Mouse (Mus musculus) liver, embryonic 14.5 days (tissue): Measurements from ENCODE around the gene Desi1. TPM values are rescaled to one million over a fixed set of nuclear protein-coding genes. Genes with fewer than 3 reads are reported as not detected.
"Not testable (repeated sequence)": the region's sequence is repeated elsewhere in the genome, so short reads cannot be mapped to it uniquely, and the experiment has no call there.

Experiments used
- ATAC-seq: fragments of 200-750 bp; cut with Nextera tagmentation; 2 replicates; pipeline ENCODE4 v1.8.0; 2017; ENCODE audit warnings: moderate number of reproducible peaks, mild to moderate bottlenecking, moderate library complexity; ENCODE audit not compliant: insufficient read depth
- DNase-seq, 3 experiments: peaks; one replicate each; pipeline ENCODE4 v3.0.0-alpha.2; 2012 to 2013; ENCODE audit warnings: low read depth in 3 of 3, low spot score in 3 of 3
- H3K27ac ChIP-seq: fragments of 300-500 bp; sonication (generic); 2 replicates; pipeline ENCODE4 v1.5.1; 2014; ENCODE audit warnings: moderate library complexity, mild to moderate bottlenecking, control low read depth, inconsistent platforms
- H3K27me3 ChIP-seq: fragments of 300-500 bp; sonication (generic); 2 replicates; pipeline ENCODE4 v1.6.1; 2014; ENCODE audit warnings: mild to moderate bottlenecking, low read length, moderate library complexity; ENCODE audit not compliant: control insufficient read depth, insufficient read depth
- H3K36me3 ChIP-seq: fragments of 300-500 bp; sonication (generic); replicated peaks from 2 replicates; pipeline ENCODE4 v1.6.1; 2014; ENCODE audit warnings: low read depth; ENCODE audit not compliant: control insufficient read depth, insufficient read depth
- H3K4me1 ChIP-seq, 2 experiments: fragments of 200-500 bp in 1 of 2; fragments of 300-500 bp in 1 of 2; sonication (generic) in 1 of 2; replicated peaks; 2 replicates each; pipeline ENCODE4 v1.6.1; 2012 to 2014; ENCODE audit warnings: antibody characterized with exemption in 1 of 2, inconsistent platforms in 1 of 2, low read length in 1 of 2; ENCODE audit not compliant: control insufficient read depth in 2 of 2, insufficient read depth in 2 of 2
- H3K4me2 ChIP-seq: fragments of 300-500 bp; sonication (generic); 2 replicates; pipeline ENCODE4 v1.6.1; 2014; ENCODE audit warnings: low read depth, mild to moderate bottlenecking, control low read depth, moderate library complexity
- H3K4me3 ChIP-seq, 2 experiments: fragments of 200-500 bp in 1 of 2; fragments of 300-500 bp in 1 of 2; sonication (generic) in 1 of 2; 2 replicates each; pipeline ENCODE4 v1.5.1; 2012 to 2014; ENCODE audit warnings: low read depth in 2 of 2, low read length in 2 of 2, mild to moderate bottlenecking in 2 of 2, control low read depth in 1 of 2, inconsistent platforms in 1 of 2, moderate library complexity in 1 of 2; ENCODE audit not compliant: insufficient read depth in 1 of 2
- H3K9ac ChIP-seq: fragments of 300-500 bp; sonication (generic); replicated peaks from 2 replicates; pipeline ENCODE4 v1.6.1; 2014; ENCODE audit warnings: mild to moderate bottlenecking, control low read depth, moderate library complexity
- H3K9me3 ChIP-seq: fragments of 300-500 bp; sonication (generic); 2 replicates; pipeline ENCODE4 v1.6.1; 2016; ENCODE audit warnings: low read length, mixed read lengths; ENCODE audit not compliant: control insufficient read depth
- CTCF ChIP-seq: IDR thresholded peaks from 2 replicates; pipeline ENCODE4 v1.5.1; 2016; ENCODE audit warnings: antibody characterized with exemption, low read depth, control low read depth
- EP300 ChIP-seq: IDR thresholded peaks from 2 replicates; pipeline ENCODE4 v1.6.1; 2016; ENCODE audit warnings: antibody characterized with exemption, low read depth
- WGBS: fragments of 180-500 bp; shearing (Covaris S2); extraction: QIAGEN DNeasy Blood & Tissue Kit; methylation state at CpG from one replicate; pipeline ENCODE4 v1.1.7; 2014; ENCODE audit not compliant: insufficient replicate concordance; 5-methylcytosine and 5-hydroxymethylcytosine counted together
- polyA plus RNA-seq, 2 experiments: library from polyadenylated mRNA; depleted of rRNA in 1 of 2; stranded (reverse) in 1 of 2; unstranded in 1 of 2; fragments of >200 nt; fragmentation: Nextera tagmentation in 1 of 2; extraction: Ambion mirVana in 1 of 2; gene quantifications; 2 replicates each; pipeline versions ENCODE4 v1.2.1 to v1.2.3; 2012 to 2014

Gene Desi1
- polyA plus RNA-seq, 2 experiments, result 8.6 to 9.3 TPM

DNA sequence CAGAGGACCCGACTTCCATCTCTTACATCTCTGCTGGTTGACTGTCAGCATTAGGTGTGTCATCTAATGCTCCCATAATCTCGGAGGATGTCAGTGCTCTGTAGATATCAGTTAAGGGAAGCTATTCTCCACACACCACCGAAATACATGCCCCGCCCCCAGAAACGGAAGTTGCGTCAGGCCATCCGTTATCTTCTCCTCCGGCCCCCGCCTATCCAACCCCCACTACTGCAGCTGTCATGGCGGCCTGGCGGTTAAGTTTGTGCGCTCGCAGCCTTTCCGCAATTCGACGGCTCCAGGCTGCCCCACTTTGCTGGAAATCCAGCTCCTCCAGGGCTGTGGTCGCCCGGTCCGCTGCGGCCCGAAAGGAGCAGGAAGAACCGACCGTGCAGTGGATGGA is 53.3 kb downstream of the Desi1 start, which contains the start of gene 1700029P11Rik:
Gene 1700029P11Rik (plus strand): TSS at position 220 of the 400 bp plus-strand sequence.
- H3K4me3 ChIP-seq, result no peak within 1 kb of the TSS
- no peak within 1 kb of the TSS for H3K9ac ChIP-seq
- 84% methylated on average over 23 of the region's 23 CpGs for WGBS
- H3K36me3 ChIP-seq, result no peaks in the 10 kb centered on the region
- H3K4me1 ChIP-seq, result peaks cover 0 to 2% of the 10 kb centered on the region in 2 experiments; a peak in 2 of 4 replicates
- no peak within 1 kb of the TSS for H3K27ac ChIP-seq
- no peaks in the 10 kb centered on the region for H3K27me3 ChIP-seq
- no peaks in the 10 kb centered on the region for H3K9me3 ChIP-seq
- no peak for ATAC-seq
- TF ChIP-seq EP300, result no peak
- TF ChIP-seq CTCF, result no peak
- no peak for DNase-seq
- H3K4me2 ChIP-seq, result no peak within 1 kb of the TSS

DNA sequence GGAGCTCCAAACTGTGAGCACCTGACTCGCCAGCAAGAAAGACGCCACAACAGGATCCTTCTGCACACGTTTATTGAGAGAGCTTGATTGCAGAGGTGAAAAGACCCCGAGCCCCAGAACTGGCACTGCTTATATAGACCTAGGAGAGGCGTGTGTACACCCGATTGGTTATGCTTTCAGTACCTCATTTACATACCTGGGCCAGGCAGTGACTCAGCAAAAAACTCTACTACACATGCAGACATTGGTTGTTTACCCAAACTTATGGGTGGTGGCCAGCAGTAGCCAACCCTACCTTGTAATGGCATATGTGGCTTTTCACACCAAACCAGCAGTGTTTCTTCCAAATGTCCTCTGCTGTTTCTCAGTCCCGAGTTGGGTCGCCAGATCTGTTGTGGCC is 58.5 kb downstream of the Desi1 start:
- not testable (repeated sequence) for H3K27ac ChIP-seq, H3K4me1 ChIP-seq, H3K4me3 ChIP-seq, H3K36me3 ChIP-seq, H3K27me3 ChIP-seq, ATAC-seq, H3K9me3 ChIP-seq, H3K4me2 ChIP-seq, H3K9ac ChIP-seq, DNase-seq
- WGBS, result 82% methylated on average over 8 of the region's 8 CpGs

DNA sequence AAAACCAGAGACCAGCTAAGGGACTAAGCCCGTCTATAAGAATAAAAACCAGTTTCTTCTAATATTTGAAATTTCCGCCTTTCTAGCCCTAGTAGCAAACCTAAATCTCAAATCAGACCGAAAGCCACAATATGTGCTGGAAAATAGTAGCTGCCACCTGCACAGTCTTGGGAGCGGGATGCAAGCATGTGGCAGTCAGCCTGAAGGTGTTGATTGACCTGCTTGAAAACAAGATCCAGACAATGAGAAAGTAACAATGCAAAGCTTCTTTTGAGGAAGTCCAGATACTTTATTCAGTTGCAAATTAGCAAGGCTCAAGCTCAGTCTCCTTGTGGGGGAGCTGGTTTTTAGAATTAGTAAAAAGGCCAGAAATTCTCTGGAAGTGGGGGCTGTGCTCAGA is 63.2 kb downstream of the Desi1 start:
- 76% methylated on average over 4 of the region's 4 CpGs for WGBS
- not testable (repeated sequence) for H3K27me3 ChIP-seq, H3K27ac ChIP-seq, DNase-seq, H3K4me1 ChIP-seq, H3K4me2 ChIP-seq, H3K4me3 ChIP-seq, H3K9ac ChIP-seq, H3K9me3 ChIP-seq, H3K36me3 ChIP-seq, ATAC-seq

DNA sequence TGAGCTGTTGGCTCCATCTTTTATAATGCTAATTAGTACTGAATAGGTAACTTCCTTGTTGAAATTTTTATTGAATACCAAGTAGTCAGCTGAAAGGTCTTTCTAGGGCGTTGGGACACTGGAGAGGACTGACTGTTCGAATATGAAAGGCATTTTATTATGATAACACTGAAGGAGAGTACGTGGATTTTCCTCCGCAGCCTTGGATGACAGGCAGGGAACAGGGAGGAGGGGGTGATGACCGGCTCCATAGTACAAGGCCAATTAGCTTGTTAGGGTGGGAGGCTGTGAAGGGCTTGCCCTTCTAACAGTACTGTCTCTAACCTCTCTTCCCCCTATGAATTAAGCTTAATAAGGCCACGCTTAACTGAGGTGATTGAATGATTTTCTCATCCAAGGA is 64.0 kb downstream of the Desi1 start:
- H3K4me3 ChIP-seq, H3K27ac ChIP-seq, DNase-seq, H3K9ac ChIP-seq, H3K36me3 ChIP-seq, H3K9me3 ChIP-seq, H3K4me1 ChIP-seq, H3K27me3 ChIP-seq, ATAC-seq: not testable (repeated sequence)
- H3K4me2 ChIP-seq, result peak overlapping the region; percentile 11; the same call in 1 of the 2 replicates
- 77% methylated on average over 6 of the region's 6 CpGs for WGBS

DNA sequence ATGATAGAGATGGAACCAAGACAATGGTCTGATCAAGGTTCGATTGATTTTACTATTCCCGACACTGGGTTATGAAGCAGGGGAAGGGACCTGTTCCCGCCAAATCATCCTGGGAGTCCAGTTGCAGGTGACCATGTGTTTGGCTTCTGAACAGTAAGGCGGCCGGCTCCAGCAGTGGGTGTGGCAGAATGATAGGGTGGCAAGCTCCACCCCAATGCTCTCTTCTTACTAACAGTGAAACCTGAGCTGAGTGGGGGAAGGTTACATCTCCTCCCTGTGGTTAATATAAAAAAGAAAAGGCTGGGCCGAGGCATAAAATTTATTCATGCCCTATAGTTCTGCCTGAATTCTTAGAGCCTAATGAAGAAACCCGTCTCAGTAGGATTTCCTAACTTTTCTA is 64.5 kb downstream of the Desi1 start:
- H3K9ac ChIP-seq, result no peak overlapping the region
- no peak for TF ChIP-seq CTCF
- no peak for TF ChIP-seq EP300
- no peak overlapping the region for H3K4me3 ChIP-seq
- H3K36me3 ChIP-seq, result no peaks in the 10 kb centered on the region
- DNase-seq (peak in 1 of 3 experiments; percentile 27), ATAC-seq (peak; percentile 66; the same call in 1 of the 2 replicates)
- peaks cover 8 to 9% of the 10 kb centered on the region in 2 experiments for H3K4me1 ChIP-seq
- H3K4me2 ChIP-seq, result peak overlapping the region; percentile 11; the same call in 1 of the 2 replicates
- no peaks in the 10 kb centered on the region for H3K27me3 ChIP-seq
- no peaks in the 10 kb centered on the region for H3K9me3 ChIP-seq
- no peak overlapping the region for H3K27ac ChIP-seq
- 37% methylated on average over 7 of the region's 7 CpGs for WGBS

DNA sequence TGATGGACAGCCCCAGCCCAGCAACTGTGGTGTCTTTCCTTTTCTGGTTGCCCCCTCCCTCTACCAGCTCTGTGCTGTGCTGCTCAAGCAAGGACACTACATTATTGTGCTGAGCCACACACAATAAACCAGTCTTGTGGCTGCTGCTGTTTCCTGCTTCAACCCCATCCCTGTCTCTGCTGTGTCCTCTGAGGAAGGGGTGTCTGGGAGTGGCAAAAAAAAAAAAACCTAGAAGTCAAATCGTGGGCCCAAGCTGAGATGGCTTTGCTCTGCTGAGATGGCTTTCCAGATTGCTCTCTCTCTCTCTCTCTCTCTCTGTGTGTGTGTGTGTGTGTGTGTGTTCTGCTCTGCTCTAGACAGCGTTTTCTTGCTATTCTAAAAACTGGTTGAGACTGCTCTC is 65.2 kb downstream of the Desi1 start:
- H3K4me1 ChIP-seq, result peaks cover 8 to 9% of the 10 kb centered on the region in 2 experiments
- no peaks in the 10 kb centered on the region for H3K36me3 ChIP-seq
- no peaks in the 10 kb centered on the region for H3K9me3 ChIP-seq
- H3K9ac ChIP-seq, result no peak overlapping the region
- no peak for DNase-seq
- H3K4me2 ChIP-seq, result no peak overlapping the region
- no peak for ATAC-seq
- TF ChIP-seq EP300 (no peak), CTCF (no peak)
- H3K4me3 ChIP-seq, result no peak overlapping the region
- no peak overlapping the region for H3K27ac ChIP-seq
- 43% methylated on average over 2 of the region's 2 CpGs for WGBS
- H3K27me3 ChIP-seq, result no peaks in the 10 kb centered on the region
